Mouse (Mus musculus) embryonic stem cell, embryonic (primary cell): ENCODE results near the gene Cd9.

Source experiments
- CTCF ChIA-PET, 4 experiments: fragments of 300-600 bp in 2 of 4; fragments of 350-600 bp in 2 of 4; sonication (Branson Sonifier 250); formaldehyde crosslinking; loops; one replicate each; lab custom pipeline; 2022; ENCODE audit warnings: inconsistent platforms in 2 of 4; lab: Charles Lee
- POLR2A ChIA-PET, 4 experiments: fragments of 300-600 bp in 2 of 4; fragments of 350-600 bp in 2 of 4; sonication (Branson Sonifier 250); formaldehyde crosslinking; loops; one replicate each; lab custom pipeline; 2022; ENCODE audit warnings: antibody characterized with exemption in 4 of 4, inconsistent platforms in 1 of 4; lab: Charles Lee

Gene Cd9

GRCm38 (mm10) chr6:125422051-125422822 is 72.4 kb downstream of the Cd9 start:
- CTCF ChIA-PET: interaction anchor here (0.6 to 11.1 kb wide), 18 partner anchors 12 to 1051 kb away, joined by 3 to 208 read pairs (median 4); no protein-coding TSS in a partner anchor

GRCm38 (mm10) chr6:125420458-125421063 is 74.0 kb downstream of the Cd9 start:
- CTCF ChIA-PET: interaction anchor here in 3 of 4 experiments (0.5 to 11.1 kb wide), 16 partner anchors 29 to 182 kb away, joined by 3 to 208 read pairs (median 3); partner anchors contain the start of gene Cd9 (in 2 of the 3)
- POLR2A ChIA-PET: interaction anchor here (0.5 to 11.1 kb wide), 37 partner anchors 8 to 188 kb away, joined by 3 to 420 read pairs (median 4); partner anchors contain the start of gene Cd9 (in 2 of the 4)

More at GRCm38 (mm10) chr6:125422051-125422822, 72.4 kb downstream of the Cd9 start:
- POLR2A ChIA-PET: interaction anchor here (0.6 to 11.1 kb wide), 62 partner anchors 9 to 576 kb away, joined by 3 to 420 read pairs (median 6); partner anchors contain the start of genes Cd9 (in 3 of the 4), Mrpl51 (in 1 of the 4) and Ncapd2 (in 1 of the 4)

GRCm38 (mm10) chr6:125418744-125419143 is 75.8 kb downstream of the Cd9 start:
- CTCF ChIA-PET: interaction anchor here (0.6 to 11.1 kb wide), 118 partner anchors 8 to 749 kb away, joined by 3 to 208 read pairs (median 4); partner anchors contain the start of genes Cd9 (in 3 of the 4), Ano2 (in 1 of the 4), Scnn1a (in 1 of the 4) and Tuba3a (in 1 of the 4)
- POLR2A ChIA-PET: interaction anchor here (0.6 to 11.1 kb wide), 49 partner anchors 6 to 459 kb away, joined by 3 to 420 read pairs (median 5); partner anchors contain the start of gene Cd9 (in 2 of the 4)

GRCm38 (mm10) chr6:125413326-125413725 is 81.3 kb downstream of the Cd9 start:
- CTCF ChIA-PET: interaction anchor here in 2 of 4 experiments (0.7 to 1.8 kb wide), 6 partner anchors 10 to 253 kb away, joined by 3 to 5 read pairs (median 3); no protein-coding TSS in a partner anchor
- POLR2A ChIA-PET: interaction anchor here (0.6 to 10.7 kb wide), 58 partner anchors 9 to 672 kb away, joined by 3 to 151 read pairs (median 4); partner anchors contain the start of genes Cd9 (in 2 of the 4), Ltbr (in 1 of the 4), Plekhg6 (in 1 of the 4) and Vamp1 (in 1 of the 4)

GRCm38 (mm10) chr6:125411661-125412060 is 82.9 kb downstream of the Cd9 start:
- CTCF ChIA-PET: interaction anchor here in 3 of 4 experiments (0.5 to 1.9 kb wide), 15 partner anchors 12 to 193 kb away, joined by 3 to 9 read pairs (median 4); no protein-coding TSS in a partner anchor
- POLR2A ChIA-PET: interaction anchor here (0.5 to 10.7 kb wide), 110 partner anchors 8 to 1646 kb away, joined by 3 to 151 read pairs (median 6); partner anchors contain the start of genes Cd9 (in 3 of the 4), Mrpl51 (in 2 of the 4), Ncapd2 (in 2 of the 4) and Cdca3 (in 1 of the 4)

DNA sequence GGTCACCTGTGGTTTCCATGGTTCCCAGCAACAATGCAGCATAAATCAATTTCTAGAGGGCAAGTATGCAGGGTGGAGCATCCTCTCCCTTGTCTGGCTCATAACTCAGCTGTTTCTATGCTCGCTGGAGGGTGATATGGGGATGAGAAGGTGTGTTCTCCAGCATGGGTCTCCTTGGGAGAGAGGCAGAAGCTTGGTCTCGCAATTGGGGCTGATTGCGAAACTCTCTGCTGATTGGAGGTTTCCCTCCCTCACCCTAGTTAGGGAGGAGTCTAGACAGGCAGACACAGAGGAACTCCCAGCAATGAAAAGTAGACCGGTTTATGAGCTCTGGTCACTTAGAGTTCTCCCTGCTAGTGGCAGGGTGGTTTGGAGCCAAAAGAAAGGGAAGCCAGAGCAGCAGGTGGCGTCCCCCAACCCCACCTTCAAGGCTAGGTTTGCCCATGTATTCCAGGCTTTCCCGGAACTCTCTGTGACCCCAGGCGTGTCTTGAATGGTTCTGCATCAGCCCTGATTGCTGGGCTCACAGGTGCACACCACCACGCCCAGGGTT is 83.5 kb downstream of the Cd9 start:
- ChIA-PET POLR2A (interaction anchor here (0.5 to 10.7 kb wide), 117 partner anchors 9 to 1647 kb away, joined by 3 to 151 read pairs (median 5); partner anchors contain the start of genes Cd9 (in 3 of the 4), Vamp1 (in 2 of the 4), Cdca3 (in 1 of the 4) and Grcc10 (in 1 of the 4)), CTCF (interaction anchor here (0.5 to 1.9 kb wide), 15 partner anchors 8 to 212 kb away, joined by 3 to 9 read pairs (median 5); partner anchors contain the start of gene Cd9 (in 1 of the 4))

GRCm38 (mm10) chr6:125410551-125410950 is 84.0 kb downstream of the Cd9 start:
- CTCF ChIA-PET: interaction anchor here in 3 of 4 experiments (0.5 to 1.9 kb wide), 10 partner anchors 8 to 212 kb away, joined by 3 to 9 read pairs (median 5); partner anchors contain the start of gene Cd9 (in 1 of the 3)
- POLR2A ChIA-PET: interaction anchor here (0.6 to 10.7 kb wide), 100 partner anchors 10 to 669 kb away, joined by 3 to 151 read pairs (median 6); partner anchors contain the start of genes Cd9 (in 2 of the 4), Vamp1 (in 2 of the 4), Cdca3 (in 1 of the 4) and Grcc10 (in 1 of the 4)
